Mouse (Mus musculus) mesoderm, embryonic 11.5 days (tissue): ENCODE data around the gene Dlg5.

ENCODE experiments used
- DNase-seq: peaks from one replicate; pipeline ENCODE4 v3.0.0-alpha.2; 2012; ENCODE audit warnings: low read depth, low spot score

Gene Dlg5

DNA sequence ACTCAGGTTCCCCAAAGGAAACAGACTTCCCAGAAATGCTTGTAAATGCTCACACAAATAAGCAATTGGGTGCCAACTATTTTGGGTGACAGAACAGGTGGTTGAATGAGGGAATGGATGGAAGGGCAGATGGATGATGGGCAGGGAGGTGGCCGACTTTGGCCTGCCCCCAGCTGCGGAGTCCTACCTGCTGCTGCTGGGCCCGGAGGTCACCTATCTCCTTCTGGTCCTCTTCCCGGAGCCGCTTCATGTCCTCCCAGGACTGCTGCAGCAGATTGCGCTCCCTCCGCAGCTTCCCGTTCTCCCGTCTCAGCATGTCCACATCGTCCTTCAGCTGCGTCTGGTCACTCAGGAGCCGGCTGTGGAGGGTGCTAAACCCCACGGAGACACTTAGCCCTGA, 55.6 kb downstream of the Dlg5 start:
- no peak for DNase-seq

DNA sequence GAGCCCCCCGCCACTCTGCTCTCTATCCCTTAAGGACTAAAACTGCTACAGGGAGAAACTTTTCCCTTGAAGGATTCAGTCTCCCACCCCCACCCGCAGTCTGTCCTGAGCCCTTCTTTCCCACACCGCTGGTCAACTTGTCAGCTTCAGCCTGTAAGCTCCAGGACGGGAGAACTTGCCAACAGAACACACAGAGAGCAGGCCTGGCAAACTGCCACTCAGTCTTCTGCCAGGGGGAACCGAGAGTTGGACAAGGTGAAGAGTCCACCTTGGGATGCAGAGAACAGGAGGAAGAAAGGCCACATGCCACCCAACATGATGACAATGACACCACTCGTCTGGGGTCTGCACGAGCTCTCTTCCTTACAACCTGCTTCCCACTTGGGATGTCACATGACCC, 56.1 kb downstream of the Dlg5 start:
- no peak for DNase-seq

DNA sequence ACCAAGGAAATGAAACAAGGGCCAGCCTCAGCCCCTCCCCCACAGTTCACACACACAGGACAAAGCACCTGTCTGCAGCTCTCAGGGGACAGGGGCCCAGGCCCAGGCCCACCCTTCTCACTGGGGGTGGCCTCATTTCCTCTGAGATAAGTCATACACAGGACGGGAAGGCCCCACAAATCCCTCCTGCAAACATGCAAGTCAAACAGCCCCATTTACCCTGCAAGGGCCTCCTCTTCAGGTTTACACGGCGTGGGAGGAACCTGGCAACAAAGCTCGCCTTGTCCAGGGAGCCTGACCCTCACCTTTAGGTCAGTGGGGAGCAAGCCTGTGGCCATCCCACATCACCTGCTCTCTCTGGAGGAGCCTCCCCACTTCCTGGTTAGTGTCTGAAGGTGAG, 60.2 kb downstream of the Dlg5 start:
- no peak for DNase-seq

DNA sequence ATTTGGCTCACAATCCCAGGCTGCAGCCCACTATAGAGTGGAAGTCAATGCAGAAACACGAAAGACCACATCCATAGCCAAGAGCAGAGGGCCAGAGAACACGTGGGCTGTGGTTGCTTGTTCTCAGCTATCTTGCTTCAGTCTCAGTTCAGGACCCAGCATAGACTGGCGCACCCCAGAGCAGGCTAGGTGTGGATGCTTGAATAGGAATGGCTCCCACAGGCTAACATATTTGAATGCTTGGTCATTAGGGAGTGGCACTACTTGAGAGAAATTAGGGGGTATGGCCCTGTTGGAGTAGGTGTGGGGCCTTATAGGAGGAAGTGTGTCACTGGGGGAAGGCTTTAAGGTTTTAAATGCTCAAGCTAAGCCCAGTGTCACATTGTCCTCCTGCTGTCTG, 62.8 kb downstream of the Dlg5 start:
- DNase-seq: no peak

DNA sequence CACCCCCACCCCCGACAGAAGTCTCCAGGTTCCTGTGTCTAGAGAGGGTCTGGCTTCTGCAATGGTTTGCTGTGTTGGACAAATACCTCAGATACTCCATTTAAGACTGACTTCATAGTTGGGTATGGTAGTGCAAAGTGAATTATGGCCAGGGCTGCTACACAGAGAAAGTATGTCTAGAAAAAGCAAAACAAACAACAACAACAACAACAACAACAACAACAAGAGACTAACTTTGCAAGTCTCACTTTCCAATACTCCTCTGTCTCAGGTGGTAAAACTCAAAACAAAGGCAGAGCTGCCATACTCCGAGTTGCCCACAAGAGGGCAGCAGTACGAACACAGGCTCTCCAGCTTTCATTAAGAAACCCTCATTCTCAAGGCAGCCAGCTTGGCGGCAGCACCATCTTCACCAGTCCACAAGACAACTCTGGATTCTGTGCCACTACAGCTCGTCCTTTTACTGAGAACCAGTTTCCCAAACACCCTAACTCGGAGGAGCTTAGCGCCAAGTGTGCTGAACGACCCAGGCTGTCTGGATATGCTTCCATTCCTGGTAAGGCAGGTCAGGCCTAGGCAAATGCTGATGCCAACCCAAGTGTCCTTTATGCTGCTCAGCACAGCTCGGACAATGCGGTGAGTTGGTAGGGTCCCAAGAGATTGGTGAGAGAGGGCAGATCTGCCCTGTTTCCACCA, 63.8 kb downstream of the Dlg5 start:
- DNase-seq: peak; percentile 82

DNA sequence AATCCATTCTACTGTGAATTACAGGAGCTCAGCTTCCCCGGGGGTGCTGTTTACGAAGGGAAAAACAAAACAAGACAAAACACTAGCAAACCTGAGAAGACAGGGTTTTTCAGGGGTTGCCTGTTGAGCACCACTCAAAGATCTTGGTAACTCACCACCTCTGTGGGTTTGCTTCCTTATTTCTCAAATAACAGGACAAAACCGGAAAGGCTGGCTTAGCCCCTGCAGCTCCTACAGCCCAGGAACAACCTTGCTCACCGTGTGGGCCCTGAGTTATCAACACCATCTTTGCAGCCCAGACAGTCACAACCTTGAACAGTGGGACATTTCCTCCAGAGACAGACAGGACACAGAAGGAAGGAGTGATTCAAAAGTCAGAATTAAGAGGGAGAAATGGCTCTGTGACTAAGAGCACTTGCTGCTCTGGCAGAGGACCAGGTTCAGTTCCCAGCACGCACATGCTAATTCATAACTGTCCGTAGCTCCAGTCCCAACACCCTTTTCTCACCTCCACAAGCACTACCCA, 66.2 kb downstream of the Dlg5 start:
- DNase-seq: no peak

DNA sequence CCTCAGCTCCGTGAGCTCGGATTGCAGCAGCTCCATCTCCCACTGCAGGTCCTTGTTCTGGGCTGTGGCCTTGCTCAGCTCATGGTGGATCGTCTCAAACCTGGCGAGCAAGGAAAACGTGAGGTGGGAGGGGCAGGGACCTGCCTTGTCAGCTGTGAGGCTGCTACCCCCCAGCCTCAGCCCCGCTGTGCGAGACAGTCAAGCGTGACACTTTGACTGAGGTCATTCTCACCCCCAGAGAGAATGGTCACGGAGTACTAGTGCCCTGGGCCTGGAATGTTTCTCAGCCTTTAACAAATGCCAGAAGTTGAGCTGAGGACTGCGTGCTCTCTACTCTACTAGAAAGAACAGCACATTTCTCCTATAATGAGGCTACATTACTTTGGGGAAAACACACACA, 69.1 kb downstream of the Dlg5 start:
- DNase-seq: no peak

DNA sequence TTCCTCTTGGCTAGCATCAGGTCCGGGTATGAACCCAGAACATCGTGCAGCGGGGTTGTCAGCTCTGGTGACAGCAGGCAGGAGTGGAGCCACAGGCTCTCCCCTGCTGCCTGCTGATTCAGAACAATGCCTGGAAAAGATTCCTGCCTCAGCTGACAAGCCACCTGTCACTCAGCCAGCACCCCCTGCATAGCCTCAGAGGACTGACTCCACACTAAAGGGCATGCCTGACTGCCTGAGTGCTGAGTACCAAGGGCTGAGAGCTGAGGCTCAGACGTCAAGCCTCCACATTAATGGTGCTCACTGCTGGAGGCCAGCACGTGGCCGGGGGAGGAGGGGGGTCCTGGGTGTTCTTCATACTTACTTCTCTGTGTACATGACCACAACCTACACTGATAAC, 72.4 kb downstream of the Dlg5 start:
- no peak for DNase-seq

DNA sequence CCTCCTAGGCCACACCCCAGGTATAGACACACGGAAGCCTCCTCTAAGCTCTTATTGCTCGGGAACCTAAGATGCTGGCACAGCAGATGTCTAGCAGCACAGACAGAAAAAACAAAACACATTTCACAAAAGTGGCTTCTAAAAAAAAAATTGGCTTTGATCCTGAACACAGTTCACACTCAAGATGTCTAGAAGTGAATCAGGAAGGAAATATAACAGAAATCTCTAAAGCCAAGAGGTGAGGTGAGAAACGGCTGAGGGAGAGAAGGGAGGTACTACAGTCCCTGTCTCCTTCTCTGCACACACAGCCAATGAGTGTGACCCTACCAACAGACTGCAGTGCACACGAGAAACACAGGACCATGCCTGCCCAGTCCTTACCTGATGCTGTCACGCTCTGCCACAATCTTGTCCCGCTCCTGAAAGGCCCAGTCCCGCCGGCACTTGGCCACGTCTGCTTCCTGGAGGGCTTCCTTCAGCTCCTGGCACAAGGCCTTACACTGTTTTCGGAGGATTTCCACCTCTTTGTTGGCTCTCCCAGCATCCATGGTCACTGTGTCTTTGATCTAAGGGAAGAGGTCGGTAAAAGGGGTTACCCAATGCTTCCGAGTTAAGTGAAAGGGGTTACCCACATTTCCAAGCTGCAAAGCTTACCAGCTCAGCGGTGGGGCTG, 73.9 kb downstream of the Dlg5 start:
- DNase-seq: no peak

DNA sequence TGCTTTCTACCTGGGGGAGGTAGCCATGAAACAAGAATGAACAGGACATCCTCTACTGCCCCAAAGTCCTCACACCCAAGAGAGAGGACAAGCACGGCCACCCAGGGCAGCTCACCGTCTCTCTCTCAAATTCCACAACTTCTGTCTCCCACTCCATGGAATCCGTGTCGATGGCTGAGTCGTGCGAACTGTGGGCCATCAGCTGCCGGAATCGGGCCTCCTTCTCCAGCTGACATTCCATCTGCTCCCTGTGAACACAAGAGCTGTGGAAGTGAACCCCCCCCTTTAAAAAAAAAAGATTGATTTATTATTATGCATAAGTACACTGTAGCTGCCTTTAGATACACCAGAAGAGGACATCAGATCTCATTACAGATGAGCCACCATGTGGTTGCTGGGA, 79.7 kb downstream of the Dlg5 start:
- no peak for DNase-seq

DNA sequence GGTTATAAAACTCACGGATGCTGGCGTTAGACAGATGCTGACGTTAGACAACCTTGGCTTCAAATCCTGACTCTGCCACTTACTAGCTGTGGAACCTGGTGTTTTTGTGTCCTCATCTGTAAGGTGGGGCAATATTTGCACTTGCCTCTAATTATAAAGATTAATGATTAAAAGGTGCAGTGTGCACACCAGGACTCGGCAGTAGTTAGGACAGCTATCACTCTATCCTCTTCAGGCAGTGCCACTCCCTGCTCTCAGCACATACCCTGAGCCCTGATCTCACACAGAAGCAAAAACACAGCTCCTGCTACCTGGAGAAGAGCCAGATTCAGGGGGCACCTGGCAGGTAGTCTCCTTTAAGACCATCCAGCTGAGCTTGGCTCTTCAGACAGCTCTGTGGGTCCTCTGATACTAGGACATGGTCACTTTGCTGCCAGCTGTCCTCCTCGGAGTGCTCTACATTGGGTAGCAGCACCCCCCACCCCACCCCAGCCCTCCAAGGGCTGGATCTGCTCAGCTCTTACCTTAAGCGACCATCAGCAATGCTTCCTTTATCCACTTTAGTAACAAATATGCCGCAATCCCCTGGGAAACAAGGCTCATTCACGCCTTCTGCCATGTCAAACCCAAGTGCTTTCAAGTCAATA, 80.9 kb downstream of the Dlg5 start:
- no peak for DNase-seq

DNA sequence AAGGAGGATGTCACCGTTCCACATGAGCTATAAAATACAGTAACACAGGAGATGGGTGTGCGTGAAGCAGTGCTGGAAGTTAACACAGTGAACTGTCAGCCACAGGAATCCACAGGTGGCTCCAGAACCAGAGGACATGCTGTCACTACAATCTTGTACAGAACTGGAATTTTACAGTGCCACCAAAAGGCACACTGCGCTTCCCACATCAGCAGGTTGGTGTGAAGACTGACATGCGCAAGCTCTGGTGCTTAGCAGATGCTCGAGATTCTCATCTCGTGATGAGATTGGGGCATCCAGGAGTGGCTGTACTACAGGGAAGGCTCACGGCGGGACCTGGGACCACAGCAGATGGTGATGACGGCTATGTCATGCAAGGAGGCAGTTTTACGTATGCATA, 82.9 kb downstream of the Dlg5 start:
- DNase-seq: no peak

DNA sequence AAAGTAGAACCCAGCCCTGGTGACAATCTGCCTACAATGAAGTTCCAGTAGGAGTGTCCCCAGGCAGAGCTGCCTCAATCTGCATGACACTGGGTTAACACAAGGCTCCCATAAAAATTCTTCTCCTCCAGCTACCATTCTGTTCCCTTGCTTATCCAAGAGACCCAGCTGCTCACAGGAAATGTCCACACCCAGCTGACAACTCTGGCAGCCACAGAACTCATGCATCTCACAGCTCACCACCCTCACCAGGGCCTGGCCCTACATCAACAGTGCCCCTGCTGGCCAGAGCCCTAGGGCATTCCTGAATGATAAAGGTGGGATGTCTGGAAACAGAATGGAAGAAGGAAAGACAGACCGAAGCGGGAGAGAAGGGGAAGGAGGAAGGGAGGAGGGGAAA, 96.8 kb downstream of the Dlg5 start:
- no peak for DNase-seq

DNA sequence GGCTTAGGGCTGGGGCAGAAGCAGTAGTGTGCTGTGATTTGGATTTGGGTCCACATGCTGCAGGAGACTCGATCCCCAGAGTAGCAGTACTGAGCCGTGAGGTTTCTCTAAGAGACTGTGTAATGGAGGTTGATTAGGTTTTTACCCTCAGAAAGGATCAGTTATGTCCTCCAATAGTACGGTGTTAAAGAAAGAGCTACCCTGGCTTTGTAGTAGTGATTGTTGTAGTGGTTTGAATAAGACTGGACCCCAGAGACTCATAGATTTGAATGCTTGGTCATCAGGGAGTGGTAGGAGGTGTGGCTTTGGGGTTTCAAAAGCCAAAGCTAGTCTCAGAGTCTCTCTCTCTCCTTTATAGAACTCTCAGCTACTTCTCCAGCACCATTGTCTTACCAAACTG, 100.9 kb downstream of the Dlg5 start:
- no peak for DNase-seq

DNA sequence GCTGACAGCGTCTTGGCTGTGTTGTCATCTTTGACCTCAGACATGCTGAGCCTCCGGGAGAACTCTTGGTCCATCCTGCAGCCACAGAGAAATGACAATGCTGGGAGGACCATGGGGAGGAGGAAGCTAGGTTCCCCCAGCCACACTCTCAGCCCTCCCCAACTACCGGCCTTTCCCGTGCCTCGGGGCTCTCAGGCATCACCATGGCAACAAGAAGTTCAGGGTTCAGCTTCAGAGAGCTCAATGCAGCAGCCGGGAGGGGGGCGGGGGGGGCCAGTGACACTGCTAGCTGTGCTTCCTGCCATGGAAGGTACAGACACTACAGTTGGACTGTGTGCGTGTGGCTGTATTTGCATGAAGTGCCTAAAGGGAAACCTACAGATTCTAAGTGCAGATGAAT, 101.3 kb downstream of the Dlg5 start:
- DNase-seq: peak; percentile 43

DNA sequence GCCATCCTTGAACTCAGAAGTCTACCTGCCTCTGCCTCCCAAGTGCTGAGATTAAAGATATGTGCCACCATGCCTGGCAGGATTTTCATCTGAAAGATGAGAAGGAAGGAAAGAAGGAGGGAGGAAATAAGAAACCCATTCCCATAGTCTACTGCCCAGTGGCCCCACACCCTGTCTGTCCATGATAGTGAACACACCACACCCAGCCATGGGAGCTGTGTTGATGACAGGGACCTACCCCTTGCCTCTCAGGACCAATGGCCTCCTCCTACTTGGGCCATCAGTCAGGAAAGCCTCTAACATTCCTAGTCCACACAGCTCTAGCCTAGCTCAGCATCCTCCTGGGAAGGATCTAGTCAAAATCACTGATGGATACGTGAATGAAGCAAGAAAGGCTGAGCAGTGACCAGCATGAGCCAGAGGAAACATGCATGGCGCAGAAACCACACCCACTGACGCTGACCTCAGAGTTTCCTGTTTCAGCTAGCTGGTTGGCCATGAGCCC, 102.7 kb downstream of the Dlg5 start:
- no peak for DNase-seq

DNA sequence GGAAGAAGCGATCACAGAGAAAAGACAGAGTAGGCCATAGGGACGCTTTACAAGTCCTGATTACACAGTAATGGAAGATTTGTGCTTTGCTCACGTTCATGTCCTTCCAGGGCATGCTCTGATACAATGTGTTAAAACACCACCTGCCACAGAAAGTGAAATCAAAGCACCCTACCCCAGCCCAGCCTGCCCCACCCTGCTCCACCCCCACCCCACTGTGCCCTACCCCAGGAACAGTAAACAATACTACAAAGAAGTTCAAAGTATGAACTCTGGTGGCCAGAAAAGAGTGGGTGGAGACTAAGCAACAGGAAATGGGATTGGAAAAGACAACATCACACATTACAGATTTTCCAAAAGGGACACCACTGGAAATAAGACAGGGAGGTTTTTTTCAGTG, 104.0 kb downstream of the Dlg5 start:
- DNase-seq: no peak

DNA sequence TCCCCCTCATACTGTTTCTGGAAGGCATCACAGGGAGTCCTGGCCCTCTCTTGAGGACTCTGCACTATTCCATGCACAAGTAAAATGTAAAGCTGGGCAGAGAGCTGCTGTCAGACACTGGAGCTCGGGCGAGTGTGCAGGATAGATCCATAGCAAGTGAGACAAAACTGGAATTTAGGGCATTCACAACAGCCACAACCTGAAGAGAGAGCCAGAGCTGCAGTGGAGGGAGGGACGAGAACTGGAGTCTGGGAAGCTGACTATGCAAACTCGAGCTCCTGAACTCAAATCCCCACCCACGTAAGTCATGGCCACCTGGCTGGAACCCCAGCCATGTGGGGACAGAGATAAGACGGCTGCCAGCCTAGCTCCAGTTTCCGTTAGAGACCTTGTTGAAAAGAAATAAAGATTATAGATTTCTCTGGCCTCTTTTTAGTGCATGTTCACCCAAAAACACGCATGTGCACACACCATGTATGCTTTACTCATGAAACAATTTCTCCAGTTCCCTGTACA, 105.4 kb downstream of the Dlg5 start:
- DNase-seq: no peak

DNA sequence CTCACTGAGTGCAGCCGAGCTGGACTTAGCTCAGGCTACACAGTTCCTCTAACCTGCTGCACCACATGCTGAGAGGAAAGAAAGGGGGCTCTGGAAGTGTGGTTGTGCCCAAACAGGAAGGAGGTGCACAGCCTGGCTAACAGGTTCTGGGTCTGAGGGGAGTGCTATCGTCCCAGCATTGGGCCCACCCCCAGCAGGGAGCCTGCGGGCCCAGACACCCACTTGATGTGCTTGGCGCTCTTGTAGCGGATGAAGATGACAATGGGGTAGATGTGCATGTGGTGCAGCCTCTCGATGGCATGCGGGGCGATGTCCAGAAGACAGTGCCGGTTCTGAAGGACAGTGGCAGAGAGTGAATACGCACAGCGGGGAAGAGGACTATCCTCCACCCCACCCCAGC, 108.8 kb downstream of the Dlg5 start:
- no peak for DNase-seq

DNA sequence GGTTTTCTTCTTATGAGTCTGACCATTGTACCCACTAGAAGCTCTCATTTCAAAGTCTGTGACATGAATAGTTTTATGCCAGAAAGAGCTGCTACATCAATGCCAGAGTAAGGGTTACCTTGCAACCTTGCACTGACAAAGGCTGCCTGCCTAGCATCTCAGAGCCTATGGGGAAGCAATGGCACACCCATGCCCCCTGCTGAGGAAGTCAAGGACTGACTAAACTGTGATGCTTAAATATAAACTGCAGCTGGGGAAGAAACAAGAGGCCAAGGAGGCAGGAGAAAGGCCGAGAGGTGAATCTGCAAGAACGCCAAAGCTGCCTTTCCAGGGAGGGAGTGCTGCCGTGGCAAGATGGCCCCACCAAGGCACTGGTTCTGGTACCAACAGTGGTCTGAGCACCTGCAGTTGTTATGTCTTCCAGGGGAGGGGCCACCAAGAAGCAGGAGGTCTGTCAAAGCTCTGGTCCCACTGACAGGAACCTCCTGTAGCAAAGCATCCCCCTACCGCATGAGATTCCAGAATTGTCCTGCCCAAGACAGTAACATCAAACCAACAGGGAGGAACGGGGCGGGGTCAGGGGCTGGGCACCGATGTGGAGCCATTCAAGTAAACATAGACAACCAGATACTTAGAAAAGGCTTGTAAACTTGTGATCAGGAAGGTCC, 111.0 kb downstream of the Dlg5 start:
- DNase-seq: no peak

DNA sequence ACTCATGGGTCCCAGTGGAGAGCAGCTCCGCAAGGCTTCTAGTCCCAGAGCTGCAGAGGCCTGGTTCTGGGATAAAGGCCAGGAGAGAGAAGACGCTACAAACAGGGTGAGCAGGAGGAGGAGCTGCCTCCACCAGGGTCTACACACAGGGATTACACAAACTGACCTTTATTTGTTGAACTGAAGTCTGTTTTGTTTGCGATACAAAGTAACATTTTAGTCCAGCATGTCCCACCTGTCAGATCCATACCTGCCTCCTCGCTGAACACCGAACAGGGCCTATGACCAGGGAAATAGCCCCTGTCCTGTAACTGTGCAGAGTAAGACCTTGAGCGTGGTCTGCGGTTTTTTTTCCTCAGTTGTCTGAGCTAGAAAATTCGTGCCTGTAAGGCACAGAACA, 111.9 kb downstream of the Dlg5 start:
- no peak for DNase-seq

DNA sequence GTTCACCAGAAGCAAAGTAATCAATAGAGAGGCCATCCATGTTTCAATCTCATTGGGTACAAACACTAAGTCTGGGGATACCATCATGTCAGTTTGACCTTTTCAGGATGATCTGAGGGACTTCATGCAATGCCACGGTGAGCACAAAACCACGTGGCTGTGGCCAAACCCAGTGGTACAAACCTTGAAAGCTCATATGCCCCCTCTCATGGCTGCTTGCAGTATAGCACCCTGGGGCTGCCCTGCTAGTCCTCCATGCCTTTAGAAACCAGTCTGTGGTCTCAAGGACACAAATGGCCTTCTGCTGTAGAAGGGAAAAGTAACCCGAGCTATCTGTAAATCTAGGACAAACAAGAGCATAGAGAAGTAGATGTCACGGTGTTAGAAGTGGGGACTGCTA, 113.6 kb downstream of the Dlg5 start:
- peak; percentile 22 for DNase-seq
